Mouse (Mus musculus) cerebellum, adult 2 months (tissue): ENCODE data around the gene Hspbap1. TPM values are rescaled to one million over a fixed set of nuclear protein-coding genes. Genes with fewer than 3 reads are reported as not detected.

Experiments
- DNase-seq, 2 experiments: peaks; one replicate each; pipeline ENCODE4 v3.0.0; 2021
- H3K27ac ChIP-seq: fragments of 200-500 bp; 2 replicates; pipeline ENCODE4 v1.5.1; 2012; ENCODE audit warnings: low read length, control low read depth, inconsistent platforms; ENCODE audit not compliant: insufficient read depth
- H3K27me3 ChIP-seq: fragments of 200-500 bp; 2 replicates; pipeline ENCODE4 v1.6.1; 2012; ENCODE audit warnings: inconsistent platforms, mild to moderate bottlenecking, low read length, moderate library complexity; ENCODE audit not compliant: control insufficient read depth, insufficient read depth
- H3K4me1 ChIP-seq: fragments of 200-500 bp; 2 replicates; pipeline ENCODE4 v1.6.1; 2011; ENCODE audit warnings: low read length; ENCODE audit not compliant: control insufficient read depth, insufficient read depth
- H3K4me3 ChIP-seq: fragments of 200-500 bp; replicated peaks from 2 replicates; pipeline ENCODE3; 2011; ENCODE audit warnings: mild to moderate bottlenecking, low read depth, low read length, control low read depth; ENCODE audit not compliant: insufficient read depth
- CTCF ChIP-seq: fragments of 200-500 bp; IDR thresholded peaks from 2 replicates; pipeline ENCODE4 v1.5.1; 2011; ENCODE audit warnings: low read depth, mild to moderate bottlenecking, control low read depth, low read length, moderate library complexity, borderline replicate concordance; ENCODE audit not compliant: insufficient read depth
- POLR2A ChIP-seq: fragments of 200-500 bp; IDR thresholded peaks from 2 replicates; pipeline ENCODE4 v1.6.1; 2011; ENCODE audit warnings: low read length, control low read depth, borderline replicate concordance; ENCODE audit not compliant: insufficient read depth
- WGBS: fragments of 180-500 bp; shearing (Covaris S2); methylation state at CpG from one replicate; pipeline ENCODE4 v1.1.7; 2018; 5-methylcytosine and 5-hydroxymethylcytosine counted together
- polyA plus RNA-seq: library from polyadenylated mRNA; depleted of rRNA; stranded (reverse); fragments of >200 nt; gene quantifications from 2 replicates; pipeline ENCODE4 v1.2.3, GENCODE M21; 2012; rRNA removed

The Hspbap1 gene
- polyA plus RNA-seq, 1 experiment, result 5.7 TPM

- no peak for TF ChIP-seq POLR2A
- no peak for TF ChIP-seq CTCF
- Histone ChIP-seq H3K27ac (no peak overlapping the region), H3K4me3 (no peak overlapping the region), H3K4me1 (no peaks in the 10 kb centered on the region), H3K27me3 (no peaks in the 10 kb centered on the region; the same call in 1 of the 2 replicates)
- WGBS, result 40% methylated on average over 14 of the region's 14 CpGs
- DNase-seq, result no peak
Observed at GRCm38 (mm10) chr16:35872410-35873006, 102.3 kb downstream of the Hspbap1 start.

- peak; percentile 19 to 44 for DNase-seq
- WGBS, result 32% methylated on average over 3 of the region's 3 CpGs
- Histone ChIP-seq H3K4me3 (no peak overlapping the region), H3K4me1 (no peaks in the 10 kb centered on the region), H3K27me3 (no peaks in the 10 kb centered on the region; the same call in 1 of the 2 replicates), H3K27ac (no peak overlapping the region)
- TF ChIP-seq CTCF, result peak; percentile 55
- no peak for TF ChIP-seq POLR2A
Observed at GRCm38 (mm10) chr16:35874416-35874815, 104.2 kb downstream of the Hspbap1 start.

Other genes starting within 250 kb of the Hspbap1 start
- 10.7 and 13.5 TPM in 2 replicates for gene Sema5b, start 229.2 kb upstream of the Hspbap1 start, polyA plus RNA-seq
- 56.8 and 57.3 TPM in 2 replicates for gene Dirc2, start 1.0 kb upstream of the Hspbap1 start, polyA plus RNA-seq
- 1.2 TPM in 2 replicates for gene Parp14, start 101.2 kb downstream of the Hspbap1 start, polyA plus RNA-seq
- gene Parp9, start 168.1 kb downstream of the Hspbap1 start, polyA plus RNA-seq, result 2.6 and 2.9 TPM in 2 replicates
- gene Dtx3l, start 168.8 kb downstream of the Hspbap1 start, polyA plus RNA-seq, result 2.2 and 2.5 TPM in 2 replicates
- gene Kpna1, start 208.4 kb downstream of the Hspbap1 start, polyA plus RNA-seq, result 46.2 and 46.6 TPM in 2 replicates